Mouse (Mus musculus) retina, postnatal 1 day (tissue): ENCODE data around the gene Atp2b4.

Experiments used
- DNase-seq: peaks from one replicate; pipeline ENCODE4 v3.0.0-alpha.2; 2012

Gene Atp2b4

DNA sequence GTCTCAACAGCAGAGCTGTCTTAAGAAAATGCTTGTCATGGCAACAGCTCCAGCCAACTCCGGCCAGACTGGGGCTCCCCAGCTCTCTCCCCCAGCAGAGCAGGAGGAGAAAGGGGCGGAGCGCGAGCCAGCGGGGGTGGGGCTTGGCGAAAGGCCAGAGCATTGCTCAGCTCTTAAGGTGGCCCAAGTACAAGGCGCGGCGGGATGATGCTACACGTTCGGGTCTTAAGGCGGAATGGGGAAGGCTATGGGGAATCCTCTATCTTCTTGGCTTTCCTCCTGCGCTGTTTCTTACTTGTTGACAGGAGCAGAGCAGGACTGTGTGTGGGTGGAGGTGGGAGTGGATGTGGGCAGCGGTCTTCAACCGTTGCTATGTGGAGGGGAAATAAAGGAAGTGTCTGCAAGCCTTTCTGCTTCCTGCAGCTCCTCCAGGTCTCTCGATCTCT, at the start of gene Atp2b4:
Atp2b4 (minus strand) TSS at position 94 of the 446 bp plus-strand sequence.
- DNase-seq = peak; percentile 92

DNA sequence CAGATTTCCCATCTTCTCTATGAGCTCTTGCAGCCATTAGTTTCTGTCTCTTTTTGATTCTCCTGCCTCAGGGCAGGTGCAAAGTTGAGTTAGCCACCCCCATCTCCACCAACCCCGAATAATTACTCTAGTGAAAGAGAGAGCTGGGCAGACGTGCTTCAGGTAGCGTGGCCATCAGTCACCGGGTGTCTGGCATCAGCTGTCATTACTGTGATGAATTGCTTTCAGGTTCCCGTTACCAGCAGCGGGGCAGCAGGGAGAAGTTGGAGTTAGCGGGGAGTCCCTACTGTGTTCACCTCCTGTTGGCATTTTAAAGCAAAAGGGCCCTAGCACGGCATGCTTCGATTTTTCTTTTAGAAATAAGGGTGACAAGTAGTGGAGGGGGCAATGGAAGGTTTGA, 43.9 kb upstream of the Atp2b4 start:
- DNase-seq = no peak

DNA sequence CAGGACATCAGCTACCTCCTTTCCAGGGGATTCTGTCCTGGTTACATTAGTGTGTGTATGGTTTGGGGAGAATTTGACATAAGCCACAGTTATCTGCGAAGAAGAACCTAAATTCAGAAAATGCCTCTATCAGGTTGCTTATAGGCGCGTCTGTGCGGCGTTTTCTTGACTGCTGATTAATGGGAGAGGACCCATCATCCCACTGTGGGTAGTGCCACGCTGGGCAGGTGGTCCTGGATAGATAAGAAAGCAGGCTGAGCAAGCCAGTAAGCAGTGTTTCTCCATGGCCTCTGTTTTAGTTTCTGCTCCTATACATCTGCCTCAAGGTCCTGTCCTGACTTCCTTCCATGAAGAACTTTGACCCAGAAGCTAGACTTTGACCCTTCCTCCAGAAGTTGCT, 43.1 kb upstream of the Atp2b4 start:
- DNase-seq = no peak

DNA sequence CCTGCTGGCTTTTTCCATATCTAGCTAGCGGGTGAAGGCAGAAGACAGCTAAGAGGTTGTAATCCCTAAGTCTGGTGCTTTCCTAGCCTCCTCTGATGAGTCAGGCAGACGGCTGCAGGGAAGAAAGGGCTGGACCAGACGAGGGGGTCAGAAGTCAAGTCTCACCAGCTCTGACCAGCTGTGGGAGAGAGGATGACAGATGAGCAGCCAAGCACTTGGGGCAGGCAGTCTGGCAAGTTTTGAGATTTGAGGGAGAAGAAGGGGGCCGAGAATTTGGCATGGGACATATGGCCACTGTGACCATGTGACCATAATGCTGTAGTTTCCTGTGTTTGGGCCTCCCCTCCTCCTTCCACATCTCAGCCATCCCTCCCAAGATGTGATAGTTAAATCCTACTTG, 42.5 kb upstream of the Atp2b4 start:
- DNase-seq = no peak

DNA sequence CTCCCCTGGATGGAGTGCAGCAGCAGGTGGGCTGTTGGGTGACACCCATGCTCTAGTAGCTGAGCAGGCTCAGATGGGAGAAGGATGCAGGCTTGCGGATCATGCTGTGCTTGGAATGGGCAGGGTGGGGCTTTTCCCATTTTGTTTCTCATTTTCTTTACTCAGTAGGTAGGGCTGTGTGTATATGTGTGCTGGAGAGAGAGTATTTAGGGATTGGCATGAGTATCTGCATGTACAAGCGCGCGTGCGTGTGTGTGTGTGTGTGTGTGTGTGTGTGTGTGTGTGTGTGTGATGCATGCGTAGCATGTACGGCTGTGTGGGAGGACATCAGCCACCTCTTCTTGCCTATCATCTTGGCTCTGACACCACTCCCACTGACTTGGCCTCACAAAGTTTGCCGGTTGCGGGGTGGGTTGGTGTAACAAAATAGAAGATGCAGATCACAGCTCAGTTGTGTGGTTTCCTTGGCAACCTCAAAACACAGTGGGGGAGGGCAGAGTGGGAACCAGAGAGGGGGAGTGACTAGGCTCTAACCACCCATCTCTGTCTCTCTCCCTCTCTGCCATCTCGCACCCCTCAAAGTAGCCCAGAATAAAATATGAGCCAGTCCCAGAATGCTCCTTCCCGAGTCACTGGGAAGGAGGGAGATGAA, 41.4 kb upstream of the Atp2b4 start:
- no peak for DNase-seq

DNA sequence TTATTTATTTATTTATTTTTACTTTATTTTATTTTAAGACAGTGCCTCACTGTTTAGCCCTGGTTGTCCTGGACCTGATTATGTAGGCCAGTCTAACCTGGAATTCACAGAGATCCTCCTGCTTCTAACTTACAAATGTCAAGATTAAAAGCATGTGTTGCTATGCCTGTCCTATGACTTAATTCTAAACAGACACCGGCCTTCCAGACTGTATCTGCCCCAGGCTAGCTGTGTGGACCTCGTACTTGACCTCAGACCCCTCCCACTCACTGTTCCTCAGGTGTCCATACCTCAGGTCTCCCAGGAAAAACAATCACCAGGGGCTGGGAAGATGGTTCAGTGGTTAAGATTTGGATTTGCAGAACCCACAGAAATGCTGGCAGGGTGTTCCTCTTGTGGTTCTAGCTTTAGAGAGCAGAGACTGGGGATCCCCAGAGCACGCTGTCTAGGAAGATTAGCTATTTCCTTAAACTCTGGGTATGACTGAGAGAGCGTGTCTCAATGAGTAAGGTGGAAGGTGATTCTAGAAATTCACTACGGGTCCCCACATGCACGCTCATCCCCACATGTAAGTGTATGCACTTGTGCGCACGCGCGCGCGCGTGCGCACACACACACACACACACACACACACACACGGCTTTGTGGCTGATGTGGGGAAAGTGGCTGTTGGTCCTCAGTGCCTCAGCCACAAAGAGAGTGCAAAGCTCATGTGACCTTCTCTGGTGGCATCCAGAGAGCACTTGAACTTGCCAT, 40.5 kb upstream of the Atp2b4 start:
- no peak for DNase-seq

DNA sequence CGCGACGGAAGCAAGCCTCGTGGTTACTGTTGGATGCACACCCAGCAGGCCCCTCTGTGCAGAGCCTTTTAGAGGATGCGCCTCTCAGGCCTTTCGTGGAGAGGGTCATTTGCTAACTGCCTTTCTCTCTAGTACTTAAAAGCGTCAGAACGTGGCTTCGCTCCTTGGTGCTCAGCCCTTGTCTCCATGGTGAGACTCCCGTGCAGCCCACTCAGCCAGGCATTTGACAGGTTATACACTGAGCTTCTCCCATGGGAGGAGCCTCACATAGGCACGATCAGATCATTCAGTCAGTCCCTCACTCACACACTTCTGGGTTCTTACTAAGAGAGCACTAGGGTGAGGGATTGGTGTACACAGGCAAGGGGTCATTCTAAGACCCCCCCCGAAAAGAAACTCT, 39.7 kb upstream of the Atp2b4 start:
- no peak for DNase-seq

DNA sequence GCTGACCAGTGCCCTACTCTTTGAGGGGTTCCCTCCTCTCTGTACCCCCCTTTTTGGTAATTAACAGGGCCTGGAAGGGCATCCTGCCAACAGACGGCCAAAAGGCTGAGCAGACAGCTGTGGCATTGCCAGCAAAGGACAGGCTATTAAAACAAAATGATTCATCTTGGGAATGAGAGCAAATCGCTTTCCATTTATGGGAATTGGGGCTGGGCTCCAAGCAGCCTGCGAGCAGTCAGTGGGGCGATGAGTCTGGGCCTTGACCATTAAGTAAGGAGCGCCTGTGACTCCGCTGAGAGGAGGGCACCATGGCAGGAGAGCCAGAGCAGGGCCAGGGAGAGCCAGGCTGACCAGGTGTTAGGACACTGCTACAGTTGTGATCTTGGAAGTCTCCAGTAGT, 33.5 kb upstream of the Atp2b4 start:
- no peak for DNase-seq

DNA sequence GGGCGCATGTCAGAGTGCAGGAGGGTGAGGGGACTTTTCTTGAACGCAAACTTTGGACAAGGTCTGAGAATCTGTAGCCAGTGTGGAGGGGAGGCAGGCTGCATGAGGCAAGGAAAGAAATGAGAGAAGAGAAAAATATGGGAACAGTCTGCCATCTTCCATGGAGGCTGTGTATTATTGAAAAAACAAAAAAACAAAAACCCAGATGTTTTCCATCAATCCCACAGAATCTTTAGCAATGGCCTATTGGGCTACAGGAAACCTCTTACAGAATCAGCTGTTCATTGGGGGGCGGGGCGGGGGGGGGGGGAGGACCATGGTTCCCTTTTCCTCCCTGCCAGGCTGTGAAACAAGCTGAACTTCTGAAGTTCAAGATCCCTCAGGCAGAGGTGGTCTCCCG, 31.9 kb upstream of the Atp2b4 start:
- DNase-seq = no peak

DNA sequence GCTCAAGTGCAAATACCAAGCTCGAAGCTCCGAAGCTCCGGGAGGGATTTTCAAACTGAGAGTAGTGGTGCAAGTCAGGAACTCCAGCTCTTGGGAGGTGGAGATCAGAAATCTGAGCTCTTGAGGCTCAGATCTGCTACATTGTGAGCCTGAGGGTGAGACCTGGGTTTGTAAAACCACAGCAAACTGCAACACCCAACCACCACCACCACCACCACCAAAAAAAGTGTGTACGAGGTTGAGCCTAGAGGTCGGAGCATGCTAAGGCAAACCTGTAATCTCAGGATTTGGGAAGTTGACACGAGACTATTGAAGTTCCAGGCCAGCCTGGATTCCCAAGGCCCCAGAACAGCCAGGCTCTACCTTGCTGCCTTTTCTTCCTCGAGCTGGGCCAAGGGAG, 25.4 kb upstream of the Atp2b4 start:
- DNase-seq = no peak

DNA sequence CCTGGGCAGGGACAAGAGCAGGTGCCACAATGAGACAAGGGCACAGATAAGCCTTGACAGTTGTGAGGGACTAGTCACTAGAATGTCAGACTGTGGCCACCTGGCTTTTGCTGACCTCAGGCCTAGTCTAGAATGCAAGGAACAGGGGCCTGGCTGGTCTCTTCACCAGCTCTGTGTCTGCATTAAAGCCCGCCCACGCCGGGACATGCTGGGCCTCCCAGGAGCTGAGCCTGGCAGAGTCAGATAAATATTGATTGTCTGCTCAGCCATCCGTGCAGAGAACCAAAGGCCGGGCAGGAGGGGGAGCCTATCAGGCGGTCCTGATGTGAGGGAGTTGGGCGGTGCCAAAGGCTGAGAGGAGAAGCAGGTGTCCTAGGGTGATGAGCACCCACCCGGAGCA, 24.7 kb upstream of the Atp2b4 start:
- DNase-seq = peak; percentile 89

DNA sequence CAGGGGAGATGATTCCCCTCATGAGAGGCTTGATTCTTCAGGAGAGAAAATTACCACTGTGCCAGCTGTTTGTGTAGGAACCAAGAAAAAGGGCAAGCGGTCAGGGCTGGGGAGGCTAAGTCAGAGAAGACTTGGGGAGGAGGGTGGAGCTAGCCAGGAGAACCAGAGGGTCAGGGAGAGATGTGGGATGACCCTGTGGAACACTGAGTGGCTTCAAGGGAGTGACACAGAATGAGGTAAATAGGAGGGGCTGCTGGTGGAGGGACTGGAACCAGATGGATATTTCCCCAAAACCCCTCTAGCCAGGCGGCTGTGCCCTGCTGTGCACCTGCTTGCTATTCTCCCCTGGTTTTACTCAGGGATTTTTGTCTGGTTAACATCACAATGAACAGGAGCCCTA, 24.3 kb upstream of the Atp2b4 start:
- no peak for DNase-seq

DNA sequence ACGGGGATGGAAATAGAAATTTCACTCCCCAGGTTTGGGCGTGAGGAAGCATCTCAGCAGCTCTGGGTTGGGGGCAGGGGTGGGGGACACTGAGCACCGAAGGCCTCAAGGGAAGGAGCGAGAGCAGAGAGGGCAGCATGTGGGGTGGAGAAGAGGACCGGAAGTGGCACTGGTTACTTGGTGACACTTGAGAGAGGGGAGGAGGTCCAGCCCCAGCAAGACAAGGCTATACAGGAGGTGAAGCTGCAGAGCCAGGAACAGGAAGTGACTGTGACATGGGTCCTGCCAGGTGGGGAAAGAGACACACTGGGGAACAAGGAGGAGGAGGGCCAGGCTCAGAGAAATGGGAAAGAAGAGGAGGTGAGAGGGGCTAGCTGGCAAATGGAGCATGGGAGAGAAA, 20.3 kb upstream of the Atp2b4 start:
- no peak for DNase-seq

DNA sequence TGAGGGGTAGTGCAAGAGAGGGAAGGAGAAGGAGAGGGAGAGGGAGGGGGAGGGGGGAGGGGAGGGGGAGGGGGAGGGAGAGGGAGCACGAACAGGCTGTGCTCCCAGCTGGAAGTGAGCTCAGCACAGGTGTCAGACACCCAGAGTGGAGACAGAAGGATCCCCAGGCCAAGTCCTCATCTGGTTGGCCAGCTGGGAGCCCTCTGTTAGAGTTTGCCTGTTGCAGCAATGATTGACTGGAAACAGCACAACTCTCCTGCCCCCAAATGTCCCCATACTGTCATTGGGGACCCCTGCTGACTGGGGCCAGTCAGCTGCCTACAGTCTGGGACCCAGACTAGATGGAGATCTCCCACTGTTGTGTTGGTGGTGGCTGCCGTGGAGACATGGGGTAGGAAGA, 19.3 kb upstream of the Atp2b4 start:
- peak; percentile 26 for DNase-seq

DNA sequence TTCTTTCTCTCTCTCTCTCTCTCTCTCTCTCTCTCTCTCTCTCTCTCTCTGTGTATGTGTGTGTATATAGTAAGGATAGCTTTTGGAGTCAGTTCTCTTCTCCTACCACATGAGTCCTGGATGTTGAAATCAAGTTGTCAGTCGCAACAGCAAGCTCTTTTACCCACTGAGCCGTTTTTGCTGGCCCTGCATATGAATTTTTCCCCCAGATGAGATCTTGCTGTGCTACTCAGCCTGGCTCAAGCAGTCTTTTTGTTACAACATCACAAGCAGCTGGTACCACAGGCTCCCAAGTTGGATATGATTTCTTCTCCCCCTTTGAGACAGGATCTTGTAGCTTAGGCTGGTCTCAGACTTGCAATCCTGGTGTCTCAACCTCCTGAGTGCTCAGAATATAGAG, 17.7 kb upstream of the Atp2b4 start:
- no peak for DNase-seq

DNA sequence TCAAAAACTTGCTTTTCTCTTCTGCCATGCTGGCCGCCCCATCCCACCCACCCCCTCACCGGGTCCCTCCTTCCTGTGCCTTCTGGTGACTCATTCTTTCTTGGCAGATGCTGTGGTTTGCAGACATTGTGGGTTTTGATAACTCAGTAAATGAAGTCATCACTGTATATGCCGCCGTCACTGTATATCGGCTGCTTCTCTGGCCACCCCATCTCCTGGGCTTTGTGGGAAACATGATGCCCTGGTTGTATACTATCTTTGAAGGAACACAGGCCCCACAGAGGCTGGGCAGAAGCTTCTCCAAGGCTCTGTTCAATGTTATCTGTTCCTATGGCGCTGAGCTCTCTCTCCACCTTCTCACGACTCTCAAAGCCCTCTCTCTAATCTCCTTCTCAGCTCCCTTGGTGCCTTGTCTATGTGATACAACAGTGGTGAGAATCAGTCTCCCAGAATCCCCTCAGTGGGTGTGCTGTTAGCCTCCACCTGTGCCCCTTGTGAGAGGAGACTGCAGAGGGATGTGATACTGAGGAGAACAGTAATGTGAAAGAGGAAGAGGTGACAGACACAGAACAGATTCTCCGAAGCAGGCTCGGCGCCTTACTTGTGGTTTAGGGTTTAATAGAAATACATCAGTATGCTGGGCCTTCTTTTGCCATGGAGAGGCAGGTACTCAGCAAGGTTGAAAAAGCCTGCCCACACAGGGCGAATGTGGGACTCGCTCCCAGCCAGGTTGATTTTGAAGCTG, 15.1 kb upstream of the Atp2b4 start:
- no peak for DNase-seq

DNA sequence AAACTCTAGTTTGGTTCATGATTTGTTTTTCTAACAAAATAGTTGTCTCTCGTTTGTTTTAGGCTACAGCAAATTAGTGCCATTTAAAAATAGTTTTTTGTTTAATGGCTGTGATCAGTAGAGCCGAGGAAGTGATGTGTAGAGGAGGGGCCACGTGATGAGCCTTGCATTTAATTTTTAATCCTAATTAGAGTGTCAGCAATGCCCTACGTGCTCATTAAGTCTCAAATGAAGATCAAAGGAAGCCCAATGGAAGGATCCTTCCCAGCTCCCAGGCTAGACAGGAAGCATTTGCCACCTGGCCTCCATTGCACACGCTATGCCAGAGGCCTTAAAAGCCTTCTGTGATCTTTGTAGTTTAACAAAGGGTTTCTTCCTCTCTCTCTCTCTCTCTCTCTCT, 8.5 kb upstream of the Atp2b4 start:
- peak; percentile 38 for DNase-seq

DNA sequence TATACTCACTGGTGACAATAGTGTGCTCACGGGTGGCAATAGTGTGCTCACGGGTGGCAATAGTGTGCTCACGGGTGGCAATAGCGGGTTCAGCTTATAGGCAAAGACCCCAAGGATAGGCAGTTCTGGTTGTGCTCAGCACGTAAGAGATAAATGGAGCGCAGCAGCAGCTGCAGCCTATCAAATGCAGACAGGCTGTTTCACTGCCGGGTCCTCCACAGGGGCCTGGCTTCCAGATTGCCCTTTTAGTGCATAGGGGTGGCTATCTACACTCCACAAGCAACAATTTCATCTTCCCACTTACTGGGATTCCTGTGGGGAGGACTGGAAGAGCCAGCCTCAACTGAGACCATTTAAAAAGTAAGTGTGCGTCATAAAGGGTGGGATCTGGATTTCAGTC, 7.2 kb upstream of the Atp2b4 start:
- no peak for DNase-seq

DNA sequence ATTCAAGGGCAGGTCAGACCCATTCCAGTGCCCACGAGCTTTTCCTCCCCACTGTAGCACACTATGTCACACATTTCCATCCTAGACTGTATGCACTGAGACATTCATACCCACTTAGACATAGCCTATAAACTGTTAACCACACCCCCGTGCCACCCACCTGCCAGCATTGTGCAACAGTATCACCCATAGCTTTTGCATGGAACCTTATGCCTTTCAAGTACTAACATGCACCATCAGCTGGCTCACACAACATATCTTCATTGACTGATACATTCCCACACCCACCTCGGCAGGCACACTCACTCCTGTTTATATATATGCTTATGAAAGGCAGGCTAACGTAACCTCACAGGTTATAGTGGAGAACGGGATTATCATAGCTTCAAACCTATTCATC, 902 bp upstream of the Atp2b4 start:
- DNase-seq = no peak

DNA sequence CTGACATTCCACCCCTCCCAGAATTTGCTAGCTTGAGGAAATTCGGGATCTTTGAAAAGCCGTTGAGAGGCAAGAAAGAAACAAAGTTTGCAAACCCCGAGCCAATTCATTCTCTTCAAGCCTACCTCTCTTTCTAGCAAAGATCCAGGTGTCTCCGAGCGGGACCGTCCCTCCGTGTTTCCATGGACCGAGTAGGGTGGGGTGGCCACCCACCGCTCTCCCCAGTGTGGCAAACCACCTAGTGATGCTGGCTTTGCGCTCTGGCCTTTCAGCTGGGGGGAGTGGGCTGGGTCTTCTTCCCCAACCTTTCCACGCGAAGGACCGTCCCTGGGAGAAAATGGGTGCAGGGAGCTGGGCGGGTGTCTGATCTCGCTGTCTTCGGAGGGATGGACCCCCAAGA, 329 bp downstream of the Atp2b4 start:
- no peak for DNase-seq

DNA sequence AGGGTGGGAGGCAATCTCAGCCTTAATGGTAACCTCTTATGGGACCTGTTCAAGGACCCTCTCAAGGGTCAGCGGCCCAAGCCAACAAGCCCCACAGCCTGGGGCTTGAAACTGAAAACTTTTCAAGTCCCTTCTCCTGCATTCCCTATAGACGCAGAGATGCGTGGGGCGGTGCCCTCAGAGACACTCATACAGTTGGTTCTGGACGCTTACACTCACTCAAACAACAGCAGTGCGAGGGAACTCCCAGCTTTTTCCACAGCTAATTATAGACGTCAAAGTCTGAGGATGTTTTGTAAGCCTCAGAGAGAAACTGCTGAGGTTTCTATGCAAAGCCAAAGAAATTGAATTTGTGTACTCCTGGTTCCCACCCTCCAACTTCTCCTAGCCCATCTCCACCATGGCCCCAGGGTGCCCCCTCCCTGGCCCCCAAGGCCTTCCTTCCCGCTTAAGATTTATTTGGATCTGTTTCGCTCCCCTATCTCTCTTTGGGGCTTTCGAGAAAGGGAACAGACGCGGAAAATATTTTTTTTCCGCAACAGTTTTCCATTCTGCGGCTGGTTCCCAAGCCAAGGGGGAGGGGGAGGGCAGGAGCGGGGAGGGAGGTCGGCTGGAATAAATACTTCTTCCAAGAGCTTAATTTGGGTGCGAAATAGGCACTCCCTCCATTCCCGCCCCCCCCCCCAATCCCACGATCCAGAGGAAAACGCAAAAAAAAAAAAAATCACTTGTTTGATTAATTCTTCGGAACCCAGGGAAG, 975 bp downstream of the Atp2b4 start:
- DNase-seq = peak; percentile 38

DNA sequence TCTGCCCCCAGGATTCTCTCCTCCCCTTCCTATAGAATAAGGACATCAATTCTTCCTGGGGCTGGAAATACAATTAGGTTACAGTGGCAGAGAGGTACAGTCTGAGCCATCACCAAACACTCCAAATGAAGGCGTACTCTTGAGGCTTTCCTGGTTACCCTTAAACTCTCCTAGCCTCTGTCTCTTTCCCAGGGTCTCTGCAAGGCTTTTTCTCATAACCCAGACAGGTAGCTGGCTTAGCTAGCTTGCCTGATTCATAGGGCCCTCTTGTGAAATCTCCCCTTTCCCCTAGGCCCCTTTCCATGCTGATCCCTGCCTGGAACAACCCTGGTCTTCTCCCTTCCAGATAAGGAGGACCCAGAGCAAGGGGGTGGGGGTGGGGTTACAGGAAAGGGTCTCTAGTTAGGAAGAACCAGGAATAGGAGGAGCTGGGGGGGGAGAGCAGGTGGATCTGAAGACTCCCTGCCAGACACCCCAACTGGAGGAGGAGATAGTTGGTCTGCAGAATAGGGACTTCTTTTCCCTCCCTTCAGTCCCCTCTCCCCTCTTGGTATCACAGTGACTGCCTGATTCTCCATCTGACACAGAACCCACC, 1.9 kb downstream of the Atp2b4 start:
- peak; percentile 18 for DNase-seq
